Mouse (Mus musculus): Measurements from ENCODE around the gene Cox10.

GRCm38 (mm10) chr11:64078956-64079726, at the start of gene Cox10:
- TF ChIP-seq POLR2A (IDR thresholded peaks at IDR 0.05; ENCODE audit: insufficient read depth, low read length) (no peak), EP300 (IDR thresholded peaks at IDR 0.05; ENCODE audit: insufficient read depth, low read depth, low read length) (no peak), CTCF (IDR thresholded peaks at IDR 0.05; ENCODE audit: low read depth, low read length) (no peak)

All from ES-Bruce4 (cell line).